Mouse (Mus musculus): ENCODE results near the gene Lims1.

Lims1 gene

DNA sequence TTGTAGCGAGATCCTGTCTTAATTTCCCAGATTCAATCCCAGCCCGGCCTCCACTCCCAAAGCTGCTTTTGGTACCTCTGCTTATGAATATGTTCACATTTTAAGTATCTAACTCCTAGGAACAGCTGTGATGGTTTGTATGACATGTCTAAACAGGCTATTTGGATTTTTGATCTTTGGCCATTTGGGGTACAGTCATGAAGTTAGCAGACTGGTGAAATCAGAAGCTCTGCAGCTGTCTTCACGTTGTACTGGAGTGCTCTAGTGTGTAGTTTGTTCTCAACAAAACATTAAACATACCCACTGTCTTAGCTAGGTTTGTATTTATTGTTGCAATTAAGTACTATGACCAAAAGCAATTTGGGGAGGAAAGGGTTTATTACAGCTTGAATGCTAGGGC is 63.7 kb downstream of the Lims1 start:
- DNase-seq = no peak

DNA sequence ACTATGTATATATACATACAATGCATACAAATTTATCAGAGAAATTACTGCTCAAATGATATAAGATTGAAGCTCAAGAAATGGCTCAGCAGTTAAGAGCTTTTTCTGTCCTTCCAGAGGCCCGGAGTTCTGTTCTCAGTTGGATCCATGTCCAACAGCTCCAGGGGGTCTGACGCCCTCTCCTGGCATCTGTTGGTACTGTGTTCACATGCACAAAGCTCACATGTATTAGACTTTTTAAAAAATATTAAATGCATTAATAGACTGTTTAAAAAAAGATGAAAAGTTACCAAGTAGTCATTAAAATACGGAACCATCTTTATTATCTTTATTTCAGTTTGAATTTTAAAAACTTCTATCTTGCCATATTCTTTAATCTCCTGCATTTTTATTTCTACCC is 65.4 kb downstream of the Lims1 start:
- DNase-seq = no peak

DNA sequence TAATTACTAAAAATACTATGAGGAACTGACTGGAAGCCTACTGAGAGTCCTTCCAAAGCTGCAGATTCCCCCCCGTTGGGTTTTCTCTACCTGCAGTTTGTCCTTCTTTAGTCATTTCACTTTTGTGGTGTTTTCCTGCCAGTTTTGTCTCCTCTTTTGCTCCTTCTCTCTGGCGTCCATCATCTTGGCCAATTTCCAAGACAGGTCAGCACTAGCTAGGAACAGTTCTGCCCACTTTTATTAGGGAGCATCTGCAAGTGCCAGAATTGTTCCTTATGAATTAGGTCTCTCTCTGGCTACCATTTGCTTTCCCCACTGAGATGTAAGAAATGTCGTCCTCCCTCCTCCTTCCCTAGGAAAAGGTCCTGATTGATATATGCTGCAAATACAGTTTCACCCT is 65.9 kb downstream of the Lims1 start:
- DNase-seq = no peak

DNA sequence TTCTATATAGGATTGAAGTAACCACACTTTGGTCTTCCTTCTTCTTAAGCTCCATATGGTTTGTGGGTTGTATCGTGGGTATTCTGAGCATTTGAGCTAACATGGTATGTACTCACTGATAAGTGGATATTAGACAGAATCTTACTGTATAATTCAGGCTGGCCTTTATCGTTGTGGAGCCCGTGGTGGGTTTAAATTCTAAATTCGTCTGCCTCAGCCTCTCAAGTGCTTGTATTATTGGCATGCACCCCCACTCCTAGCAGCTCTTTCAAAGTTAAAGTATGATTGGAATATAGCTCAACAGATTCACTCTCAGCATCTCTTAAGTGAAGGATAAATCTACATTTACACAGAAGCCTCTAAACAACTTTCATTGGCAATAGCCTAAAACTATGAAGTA is 69.2 kb downstream of the Lims1 start:
- DNase-seq = no peak

DNA sequence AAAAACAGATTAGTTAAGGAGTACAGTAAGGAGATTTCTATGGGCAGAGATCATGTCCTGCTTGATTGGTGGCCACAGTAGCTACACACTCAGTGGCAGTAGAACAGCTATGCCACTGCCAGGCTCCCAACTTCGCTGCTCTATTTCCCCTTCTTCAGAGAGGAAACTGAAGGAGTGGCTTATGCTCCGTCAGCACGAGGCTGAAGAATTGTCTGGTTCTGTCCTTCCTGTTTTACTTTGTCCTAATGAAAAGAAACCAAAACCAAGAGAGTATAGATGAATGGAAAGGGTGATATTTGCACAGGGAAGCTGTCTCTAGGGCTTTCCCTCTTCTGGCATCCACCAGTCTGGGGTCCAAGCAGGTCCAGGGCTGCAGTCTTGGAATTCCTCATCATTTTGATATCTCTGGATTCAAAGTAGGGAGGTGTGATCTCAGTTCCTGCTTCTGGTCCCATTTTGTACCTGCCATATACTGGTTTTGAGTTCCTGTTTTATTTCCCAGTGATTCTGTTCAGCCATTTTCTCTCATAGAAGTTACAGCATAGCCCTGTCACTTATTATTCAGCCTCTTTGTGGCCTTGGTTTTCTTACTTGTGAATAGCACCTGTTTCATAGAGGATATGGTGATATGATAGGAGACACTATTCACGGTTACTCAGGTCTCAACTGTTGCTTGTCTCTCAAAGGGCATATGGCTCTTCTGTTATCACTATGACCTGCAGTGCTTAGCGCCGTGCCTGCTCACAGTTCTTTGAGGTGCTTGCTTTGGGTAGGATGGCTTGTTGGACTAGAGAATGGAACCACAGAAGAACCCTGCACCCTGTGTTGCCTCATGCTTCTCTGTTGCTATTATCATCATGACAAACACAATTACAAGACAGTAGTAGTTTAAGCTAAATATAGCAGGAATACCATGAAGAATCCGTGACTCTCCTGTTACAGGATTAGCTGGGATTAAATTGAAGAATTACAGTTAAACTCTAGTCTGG is 70.1 kb downstream of the Lims1 start:
- DNase-seq = no peak

DNA sequence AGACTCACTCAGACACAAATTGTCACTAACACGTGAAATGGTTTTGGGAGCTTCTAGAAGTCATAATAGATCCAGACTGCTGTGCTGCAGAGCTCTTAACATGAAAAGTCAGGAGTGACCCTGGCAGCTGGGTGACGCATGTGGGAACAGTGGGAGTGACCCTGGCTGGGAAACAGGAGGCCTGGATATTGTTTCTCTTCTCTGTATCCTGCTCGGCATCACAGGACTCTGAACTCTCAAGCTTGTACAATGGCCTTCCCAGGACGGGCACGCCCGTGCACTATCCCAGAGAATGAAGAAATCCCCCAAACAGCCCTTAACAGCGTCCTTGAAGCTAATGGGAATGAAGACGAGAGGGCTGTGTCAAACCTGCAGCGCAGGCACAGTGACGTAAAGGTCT is 70.9 kb downstream of the Lims1 start:
- DNase-seq = peak; percentile 75

DNA sequence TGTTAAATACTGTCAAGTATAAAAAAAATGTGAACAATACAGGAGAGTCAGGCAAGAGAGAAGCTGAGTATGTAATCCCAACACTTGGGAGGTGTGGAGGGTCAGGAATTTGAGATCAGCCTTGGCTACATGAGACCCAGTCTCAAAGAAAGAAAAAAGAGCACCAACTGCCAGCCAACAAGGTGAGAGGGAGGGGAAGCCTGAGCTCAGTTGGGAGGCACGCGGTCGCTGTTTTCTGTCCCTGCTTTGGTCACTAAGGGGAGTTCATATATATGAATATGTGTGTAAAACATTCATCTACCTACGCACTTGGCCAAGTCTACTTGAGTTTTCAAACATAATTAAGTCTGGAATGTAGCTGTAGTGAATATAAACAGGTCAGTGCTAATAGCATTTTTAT is 72.0 kb downstream of the Lims1 start:
- no peak for DNase-seq

DNA sequence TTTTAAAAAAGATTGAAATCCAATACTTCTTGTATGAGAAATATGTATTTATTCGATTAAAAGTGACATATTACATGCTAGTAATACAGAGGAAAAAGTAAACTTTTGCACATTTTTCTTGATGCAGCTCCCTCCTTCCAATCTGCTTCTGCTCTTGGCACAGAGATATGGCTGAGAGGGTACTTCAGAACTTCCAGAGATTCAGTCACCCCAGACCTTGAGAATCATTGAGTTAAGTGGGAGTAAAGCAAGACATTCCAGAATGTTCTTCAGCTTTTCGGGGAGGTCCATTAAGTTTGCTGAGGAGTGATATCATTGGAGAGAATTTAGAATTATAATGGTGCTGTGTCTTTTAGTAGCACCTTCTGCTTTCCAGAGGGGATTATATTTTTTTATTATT is 72.5 kb downstream of the Lims1 start:
- DNase-seq = no peak

DNA sequence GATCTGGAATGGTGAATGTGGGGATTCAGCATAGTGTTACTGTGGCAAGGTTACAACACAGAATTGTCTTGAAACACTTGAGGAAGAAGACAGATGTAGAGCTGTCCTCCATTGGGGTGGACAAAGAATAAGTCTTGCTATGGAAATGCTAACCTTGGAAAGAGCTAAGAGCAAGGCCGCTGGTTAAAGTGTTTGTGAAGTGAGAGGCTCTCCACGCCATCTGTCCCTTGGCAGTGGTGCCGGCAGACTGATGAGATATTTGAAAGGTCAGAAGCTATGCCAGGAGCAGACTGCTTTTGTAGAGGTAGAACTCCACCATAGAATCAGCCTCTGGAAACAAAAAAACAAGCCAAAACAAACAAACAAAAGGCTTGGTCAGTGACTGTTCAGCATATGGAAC is 73.3 kb downstream of the Lims1 start:
- no peak for DNase-seq

DNA sequence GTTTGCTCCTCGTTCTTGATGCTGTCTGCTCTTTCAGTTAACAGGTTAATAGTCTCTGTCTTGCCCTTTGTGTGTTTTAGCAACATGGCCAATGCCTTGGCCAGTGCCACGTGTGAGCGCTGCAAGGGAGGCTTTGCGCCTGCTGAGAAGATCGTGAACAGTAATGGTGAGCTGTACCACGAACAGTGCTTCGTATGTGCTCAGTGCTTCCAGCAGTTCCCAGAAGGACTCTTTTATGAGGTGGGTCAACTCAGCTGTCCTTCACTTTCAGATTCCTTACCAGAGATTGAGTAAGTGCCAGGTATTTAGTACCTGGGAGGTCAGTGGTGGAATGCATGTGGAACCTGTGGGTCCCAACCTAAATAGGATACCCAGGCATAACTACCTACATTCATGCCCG is 75.7 kb downstream of the Lims1 start:
- DNase-seq = no peak

DNA sequence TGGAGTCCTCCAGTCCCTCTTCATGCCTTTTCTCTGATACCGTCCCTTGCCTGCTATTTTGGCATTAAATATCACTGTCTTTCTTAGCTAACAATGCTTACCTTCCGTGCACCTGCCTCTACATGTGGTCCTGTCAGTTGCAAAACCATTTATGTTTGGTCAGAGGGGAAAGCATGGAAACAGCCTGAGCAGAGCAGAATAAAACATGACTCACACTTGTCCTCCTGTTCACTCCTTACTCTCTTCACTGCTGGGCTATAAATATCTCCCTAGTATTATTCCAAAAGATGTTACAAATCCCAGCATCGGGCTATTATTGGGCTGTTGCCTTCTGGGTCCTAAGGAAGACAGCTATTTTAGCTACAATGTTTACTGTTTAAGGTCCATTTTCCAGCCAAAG is 78.6 kb downstream of the Lims1 start:
- no peak for DNase-seq

DNA sequence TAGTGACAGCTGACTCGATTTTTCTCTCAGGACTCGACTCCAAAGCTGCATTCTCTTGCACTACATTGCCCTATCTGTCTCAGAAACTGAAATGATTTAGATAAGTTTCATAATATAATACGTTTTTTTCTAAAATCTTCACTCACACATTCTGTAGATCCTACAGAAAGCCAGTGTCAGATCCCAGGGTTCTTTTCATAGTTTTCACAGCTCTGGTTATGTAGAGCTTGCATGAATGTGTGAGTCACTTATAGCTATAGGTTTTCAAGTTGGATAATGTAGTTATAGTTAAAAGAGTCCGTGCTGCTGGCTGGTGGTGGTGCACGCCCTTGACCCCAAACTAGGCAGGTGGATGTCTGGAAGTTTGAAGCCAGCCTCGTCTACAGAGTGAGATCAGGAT is 81.4 kb downstream of the Lims1 start:
- no peak for DNase-seq

DNA sequence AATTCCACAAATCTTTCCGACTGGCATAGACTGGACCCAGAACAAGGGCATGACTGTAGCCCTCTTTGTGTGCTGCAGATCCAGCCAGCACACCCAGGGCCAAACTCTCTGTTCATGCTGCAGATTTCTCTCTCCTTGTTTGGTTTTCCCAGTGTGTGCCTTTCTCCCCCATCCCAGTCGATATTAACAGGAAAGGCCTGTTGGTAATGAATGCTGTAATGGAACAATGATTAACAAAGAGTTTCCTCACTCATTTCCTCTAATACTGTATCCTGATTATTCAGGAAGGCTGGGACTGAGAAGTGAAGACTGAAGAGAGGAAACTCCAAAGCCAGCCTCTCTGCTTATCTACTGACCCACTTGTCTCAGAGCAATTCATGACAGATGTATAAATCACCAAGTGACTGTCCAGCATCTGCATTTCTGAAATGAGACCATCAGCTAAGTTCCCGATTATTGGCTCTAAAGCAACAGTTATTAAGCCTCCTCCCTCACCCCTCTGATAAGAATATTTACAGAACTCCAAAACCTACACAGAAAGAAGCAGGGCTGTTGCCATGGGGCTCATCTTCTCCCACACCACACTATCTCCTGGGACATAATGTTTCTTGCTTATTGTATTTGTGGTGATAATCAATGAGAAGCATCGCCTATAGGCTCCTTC is 82.2 kb downstream of the Lims1 start:
- no peak for DNase-seq

DNA sequence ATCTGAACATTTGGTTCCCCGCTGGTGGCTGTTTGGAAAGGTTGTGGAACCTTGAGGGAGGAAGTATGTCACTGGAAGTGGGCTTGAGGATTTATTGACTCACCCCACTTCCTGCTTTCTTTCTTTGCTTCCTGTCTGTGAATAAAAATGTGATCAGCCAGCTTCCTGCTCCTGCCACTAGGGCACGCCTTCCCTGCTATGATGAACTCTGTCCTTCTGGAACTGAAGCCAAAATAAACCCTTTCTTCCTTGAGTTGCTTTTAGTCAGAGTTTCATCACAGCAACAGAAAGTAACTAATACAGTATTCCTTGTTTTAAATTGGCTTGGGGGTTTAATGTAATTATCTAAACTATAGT is 82.7 kb downstream of the Lims1 start:
- DNase-seq = no peak

DNA sequence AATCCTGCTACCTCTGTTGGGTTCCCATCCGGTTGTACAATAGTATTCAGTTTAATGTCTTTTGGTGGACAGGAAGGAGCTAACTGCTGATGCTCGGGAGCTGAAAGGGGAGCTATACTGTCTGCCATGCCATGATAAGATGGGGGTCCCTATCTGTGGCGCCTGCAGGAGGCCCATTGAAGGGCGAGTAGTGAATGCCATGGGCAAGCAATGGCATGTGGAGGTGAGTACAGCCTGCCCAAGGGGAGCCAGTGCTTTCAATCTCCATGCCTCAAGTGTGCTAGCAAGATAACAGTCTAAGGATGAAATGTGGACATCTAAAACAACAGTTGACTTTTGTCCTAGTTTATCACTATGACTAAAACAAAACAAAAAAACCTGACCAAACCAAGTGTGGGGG is 89.1 kb downstream of the Lims1 start:
- DNase-seq = no peak

DNA sequence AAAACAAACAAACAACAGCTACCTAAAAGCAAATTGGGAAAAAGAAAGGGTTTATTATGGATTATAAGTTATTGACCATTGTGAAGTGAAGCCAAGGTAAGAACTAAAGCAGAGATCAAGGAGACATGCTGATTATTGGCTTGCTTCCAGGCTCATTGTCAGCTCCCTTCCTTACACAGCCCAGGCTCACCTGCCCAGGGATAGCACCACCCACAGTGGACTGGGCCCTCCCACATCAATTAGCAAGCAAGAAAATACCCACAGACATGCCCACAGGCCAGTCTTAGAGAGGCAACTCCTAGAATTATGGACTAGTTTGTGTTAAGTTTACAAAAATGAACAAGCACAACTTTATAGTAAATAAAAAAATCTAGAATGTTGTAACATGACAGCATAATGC is 89.6 kb downstream of the Lims1 start:
- no peak for DNase-seq

DNA sequence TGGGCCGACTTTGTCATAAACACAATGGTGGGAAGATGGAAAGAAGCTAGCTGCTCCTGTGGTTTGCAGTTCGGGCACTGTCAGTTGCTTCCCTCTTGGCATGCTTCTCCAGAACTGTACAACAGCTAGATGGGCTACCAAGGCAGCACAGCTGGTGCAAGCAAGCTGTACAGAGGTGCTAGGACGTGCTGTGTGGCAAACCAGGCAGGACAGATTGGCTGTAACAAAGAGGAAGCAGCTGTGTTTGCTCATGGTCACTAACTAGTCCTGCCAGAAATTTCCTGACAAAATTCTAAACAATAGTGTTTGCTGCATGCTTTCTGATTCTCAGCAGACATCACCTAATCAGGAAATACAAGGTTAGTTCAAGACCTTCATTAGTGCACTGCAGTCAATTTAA is 93.4 kb downstream of the Lims1 start:
- peak; percentile 51 for DNase-seq

DNA sequence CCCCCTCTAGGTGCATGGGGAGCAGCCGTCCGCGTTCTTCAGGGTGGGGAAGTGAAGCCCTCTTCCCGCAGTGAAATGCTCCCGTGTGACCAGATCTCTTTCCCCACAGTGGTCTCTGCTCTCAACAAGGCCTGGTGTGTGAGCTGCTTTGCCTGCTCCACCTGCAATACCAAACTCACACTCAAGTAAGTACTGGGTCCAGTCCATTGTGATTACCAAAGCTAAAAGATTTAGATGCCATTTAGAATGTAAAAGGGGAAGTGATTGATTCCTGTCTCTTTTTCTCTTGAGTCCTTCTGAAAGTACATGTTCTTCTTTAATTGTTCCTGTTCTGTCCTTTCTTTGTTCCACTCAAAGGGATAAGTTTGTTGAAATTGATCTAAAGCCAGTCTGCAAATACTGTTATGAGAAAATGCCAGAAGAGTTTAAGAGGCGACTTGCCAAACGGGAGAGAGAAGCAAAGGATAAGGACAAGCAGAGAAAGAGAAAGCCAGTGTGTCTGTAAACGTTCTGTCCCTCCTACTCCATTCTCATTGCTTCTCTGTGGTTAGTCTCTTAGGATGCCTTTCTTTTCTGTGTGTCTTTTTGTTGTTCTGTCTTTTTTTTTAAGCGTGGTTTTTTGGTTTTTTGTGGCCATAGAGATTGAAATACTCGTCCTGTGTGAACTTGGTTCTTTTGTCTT is 95.2 kb downstream of the Lims1 start:
- no peak for DNase-seq

DNA sequence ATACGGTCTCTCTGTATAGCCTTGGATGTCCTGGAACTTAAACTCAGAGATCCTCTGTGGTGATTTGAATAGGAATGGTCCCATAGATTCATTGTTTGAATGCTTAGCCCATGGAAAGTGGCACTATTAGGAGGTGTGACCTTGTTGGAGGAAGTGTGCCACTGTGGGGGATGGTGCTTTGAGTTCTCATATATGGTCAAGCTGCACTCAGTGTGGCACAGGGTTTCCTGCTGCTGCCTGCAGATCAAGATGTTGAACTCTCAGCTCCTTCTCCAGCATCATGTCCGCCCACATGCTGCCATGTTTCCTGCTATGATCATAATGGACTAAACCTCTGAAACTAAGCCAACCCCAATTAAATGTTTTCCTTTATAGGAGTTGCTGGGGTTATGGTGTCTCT is 104.7 kb downstream of the Lims1 start:
- DNase-seq = no peak

DNA sequence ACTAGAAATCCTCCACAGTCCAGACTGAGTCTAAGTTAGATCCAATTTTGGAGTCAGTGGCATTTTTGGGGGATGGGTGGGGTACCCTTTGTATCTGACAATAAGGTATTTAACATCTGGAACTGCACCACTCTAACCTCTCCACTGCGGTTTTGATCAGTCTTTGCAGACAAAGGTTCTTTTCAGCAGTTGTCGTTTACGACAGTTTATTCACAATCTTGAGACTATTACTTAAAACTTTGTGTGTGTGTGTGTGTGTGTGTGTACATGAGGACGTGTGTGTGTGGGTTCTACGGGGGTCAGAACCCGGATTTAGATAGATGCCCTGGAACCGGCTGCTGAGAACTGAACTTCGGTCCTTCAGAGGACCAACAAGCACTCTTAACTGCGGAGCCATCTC is 122.6 kb downstream of the Lims1 start:
- DNase-seq = no peak

DNA sequence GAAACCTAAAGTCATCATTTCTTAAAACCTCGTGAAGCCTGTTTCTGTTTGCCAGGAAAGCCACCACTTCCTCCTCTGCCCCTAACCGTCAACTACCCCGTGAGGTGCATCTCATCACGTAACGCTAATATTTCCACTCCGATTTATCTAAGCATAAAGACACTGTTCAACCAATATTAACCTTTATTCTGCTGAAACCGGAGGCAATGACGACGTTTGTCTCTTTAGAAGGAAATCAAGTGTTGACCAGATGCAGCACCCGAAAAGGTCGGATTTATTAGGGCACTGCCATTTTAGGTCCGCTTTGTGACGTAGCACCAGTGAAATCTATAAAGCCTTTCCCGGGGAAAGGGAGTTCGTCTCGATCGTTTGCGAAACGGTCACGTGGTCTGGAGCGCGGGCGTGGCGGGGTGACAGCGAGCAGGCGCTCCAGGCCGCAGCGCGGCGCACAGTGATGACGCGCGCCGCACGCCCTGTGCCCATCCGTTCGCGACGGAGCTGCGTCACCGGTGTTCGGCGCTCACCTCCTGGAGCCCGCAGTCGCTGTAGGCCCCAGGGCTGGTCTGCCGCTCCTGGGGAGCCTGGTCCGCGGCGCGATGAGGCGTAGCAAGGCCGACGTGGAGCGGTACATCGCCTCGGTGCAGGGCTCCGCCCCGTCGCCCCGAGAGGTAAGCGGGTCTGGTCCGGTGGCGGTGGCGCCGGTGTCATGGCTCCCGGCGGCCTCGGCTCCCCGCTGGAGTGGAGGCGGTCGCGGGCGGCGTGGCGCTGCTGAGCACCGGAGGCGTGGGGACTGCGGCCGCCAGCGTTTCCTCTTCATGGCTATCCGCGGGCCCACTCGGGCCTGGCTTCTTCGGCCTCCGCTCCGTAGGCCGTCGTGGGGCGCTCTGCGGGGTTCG is 123.4 kb downstream of the Lims1 start, which contains the start of gene Ranbp2:
Gene Ranbp2, plus strand, starts transcription at position 537 of the 896 bp plus-strand sequence.
- peak; percentile 98 for DNase-seq

DNA sequence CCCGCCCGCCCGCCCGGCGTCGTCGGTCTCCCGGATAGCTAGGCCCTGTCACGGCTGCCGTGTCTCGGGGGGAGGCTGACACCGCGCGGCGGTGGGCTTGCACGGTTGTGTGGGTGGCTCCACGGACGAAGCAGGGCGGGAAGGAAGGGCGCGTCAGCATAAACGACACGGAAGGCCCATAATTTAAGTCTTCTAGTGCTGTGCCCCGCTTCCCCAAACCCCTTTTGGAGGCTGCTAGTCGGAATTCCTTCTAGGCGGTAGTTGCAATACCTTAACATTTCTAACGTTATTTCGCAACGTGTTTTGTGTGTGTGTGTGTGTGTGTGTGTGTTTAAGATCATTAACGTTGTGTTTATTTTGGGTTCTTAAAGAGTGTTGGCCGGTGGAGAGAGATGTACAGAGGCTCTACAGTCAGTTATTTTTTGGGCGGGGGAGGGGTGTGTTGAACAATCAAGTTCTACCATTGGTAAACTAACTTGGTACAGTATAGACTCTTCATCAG is 124.1 kb downstream of the Lims1 start:
- DNase-seq = no peak

DNA sequence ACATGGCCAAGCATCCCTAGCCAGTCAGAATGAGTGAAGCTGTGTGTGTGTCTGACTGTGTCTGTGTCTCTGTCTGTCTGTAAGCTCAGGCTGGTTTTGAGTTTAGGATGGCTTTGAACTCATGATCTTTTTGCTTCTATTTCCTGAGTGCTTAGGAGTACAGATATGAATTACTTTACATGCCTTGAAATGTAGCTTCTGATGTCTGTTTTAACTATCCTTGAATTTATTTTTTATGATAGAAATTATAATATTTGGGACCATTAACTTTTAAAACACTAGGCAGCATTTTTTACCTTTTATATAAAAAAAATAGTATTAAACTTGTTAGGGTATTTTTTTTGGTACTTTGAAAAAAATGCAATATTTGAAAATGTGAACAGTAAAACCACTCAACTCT is 128.3 kb downstream of the Lims1 start:
- no peak for DNase-seq
